Mouse (Mus musculus) layer of hippocampus, adult 2 months (tissue): Measurements from ENCODE around the gene BC030870. TPM values are rescaled to one million over a fixed set of nuclear protein-coding genes. Genes with fewer than 3 reads are reported as not detected.
A peak's percentile ranks its signal among the peaks of the same experiment; 100 is the strongest.

Source experiments
- DNase-seq, 2 experiments: peaks; one replicate each; pipeline ENCODE4 v3.0.0; 2022; ENCODE audit warnings: low spot score in 2 of 2
- H3K27ac ChIP-seq: fragments of 200-600 bp; 2 replicates; pipeline ENCODE4 v1.8.1; 2022
- H3K4me3 ChIP-seq: fragments of 200-600 bp; 2 replicates; pipeline ENCODE4 v1.8.1; 2022; ENCODE audit warnings: mild to moderate bottlenecking
- CTCF ChIP-seq: fragments of 200-600 bp; conservative IDR thresholded peaks from 2 replicates; pipeline ENCODE4 v1.8.1; 2022; ENCODE audit warnings: antibody characterized with exemption, mild to moderate bottlenecking, moderate library complexity
- microRNA-seq, 2 experiments: library from miRNA; unstranded; fragments of <30 nt; microRNA quantifications; one replicate each; pipeline ENCODE4 v1.2.0; 2021
- total RNA-seq, 2 experiments: library from RNA; stranded (reverse); gene quantifications; 2 replicates each; pipeline ENCODE4 v1.2.3; 2021

Gene BC030870
- total RNA-seq, 2 experiments from 2014 or later: not detected

DNA sequence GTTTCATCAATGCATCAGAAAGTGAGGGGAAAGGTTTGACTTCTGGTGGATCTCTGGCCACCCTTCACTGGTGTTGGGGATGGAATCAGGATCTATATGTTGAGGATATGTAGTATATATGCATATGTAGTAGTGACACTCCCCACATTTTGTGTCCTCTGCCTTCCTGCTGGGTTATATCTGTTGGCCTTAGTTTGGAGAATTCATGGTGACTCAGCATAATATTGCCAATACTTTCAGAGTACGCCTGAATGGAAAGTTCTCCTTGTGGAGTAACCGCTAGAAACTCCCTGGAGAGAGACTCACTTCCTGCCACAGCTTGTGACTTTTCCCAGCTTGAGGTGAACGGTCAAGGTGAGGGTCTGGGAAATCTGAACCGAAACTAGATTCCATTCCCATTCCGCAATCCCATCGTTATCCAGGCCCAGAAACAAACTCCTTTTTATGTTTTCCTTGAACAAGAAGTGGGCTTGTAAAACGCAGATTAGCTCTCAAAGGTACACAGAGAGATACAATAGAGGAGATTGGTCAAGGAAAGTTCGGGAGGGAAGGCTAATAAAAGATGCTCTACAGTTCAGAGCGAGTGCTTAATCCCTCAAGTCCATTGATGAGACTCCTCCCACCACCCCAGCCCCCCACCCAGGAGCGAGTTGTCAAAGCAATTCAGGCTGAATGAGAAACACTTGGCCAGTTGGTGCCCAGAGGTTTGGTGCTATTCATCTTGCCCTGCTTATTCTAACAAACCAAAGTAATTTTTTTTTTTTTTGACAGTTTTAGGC is 61.5 kb downstream of the BC030870 start:
- H3K4me3 ChIP-seq: no peak overlapping the region
- no peak for TF ChIP-seq CTCF
- no peak for DNase-seq
- no peak overlapping the region for H3K27ac ChIP-seq

DNA sequence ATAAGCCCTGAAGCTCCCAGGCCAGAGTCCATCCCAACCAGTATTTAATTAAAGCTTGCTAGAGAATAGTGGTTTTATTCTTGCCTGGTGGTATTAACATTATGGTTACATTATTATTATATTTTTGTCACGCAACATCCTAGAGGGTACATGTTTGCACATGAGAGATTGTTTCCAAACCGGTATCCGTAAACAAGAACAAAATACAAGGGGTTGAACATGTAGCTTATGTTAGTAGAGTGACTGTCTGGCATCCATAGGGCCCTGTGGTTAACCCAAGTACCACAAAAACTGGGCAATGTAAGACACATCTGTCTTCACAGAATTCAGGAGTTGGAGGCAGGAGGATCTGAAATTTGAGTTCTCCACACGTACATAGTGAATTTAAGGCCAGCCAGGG is 62.3 kb downstream of the BC030870 start:
- H3K27ac ChIP-seq: no peak overlapping the region
- H3K4me3 ChIP-seq: no peak overlapping the region
- DNase-seq: no peak
- no peak for TF ChIP-seq CTCF

DNA sequence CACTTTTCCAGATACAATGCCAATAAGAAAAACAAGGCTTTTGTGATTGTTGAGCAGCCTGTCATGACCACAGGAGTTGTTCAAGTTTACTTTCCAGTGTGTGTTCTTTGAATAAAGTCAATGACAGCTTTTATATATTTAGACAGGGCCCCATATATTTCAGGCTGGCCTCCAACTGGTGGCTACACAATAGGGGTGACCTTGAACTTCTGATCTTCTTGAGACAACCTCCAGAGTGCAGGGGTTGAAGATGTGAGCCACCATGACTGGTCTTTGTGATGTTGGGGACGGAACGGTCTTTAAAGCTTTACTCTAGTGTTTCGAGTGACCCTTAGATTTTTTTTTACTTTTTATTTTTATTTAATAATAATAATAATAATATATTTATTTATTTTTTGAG is 63.7 kb downstream of the BC030870 start:
- DNase-seq: no peak
- TF ChIP-seq CTCF: no peak
- H3K27ac ChIP-seq: no peak overlapping the region
- no peak overlapping the region for H3K4me3 ChIP-seq

DNA sequence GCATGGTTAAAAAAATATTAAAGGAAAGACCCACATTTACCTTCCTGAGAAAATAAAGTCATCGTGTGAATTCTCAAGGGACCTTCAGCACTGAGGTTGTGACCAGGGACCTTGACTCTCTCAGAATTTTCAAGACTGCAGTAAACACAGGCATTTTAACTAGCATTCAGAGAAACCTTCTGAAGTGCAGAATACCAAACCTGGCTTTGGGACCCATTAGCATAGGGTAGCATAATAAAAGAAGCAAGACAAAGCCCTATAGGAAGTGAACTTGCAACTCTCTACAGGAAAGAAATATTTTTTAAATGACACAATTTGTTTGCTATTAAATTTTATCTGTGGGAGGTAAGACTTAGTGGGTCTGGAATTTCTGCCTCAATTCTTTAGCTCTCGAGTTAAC is 65.3 kb downstream of the BC030870 start:
- no peak for DNase-seq
- no peak for TF ChIP-seq CTCF
- H3K4me3 ChIP-seq: no peak overlapping the region
- H3K27ac ChIP-seq: no peak overlapping the region

DNA sequence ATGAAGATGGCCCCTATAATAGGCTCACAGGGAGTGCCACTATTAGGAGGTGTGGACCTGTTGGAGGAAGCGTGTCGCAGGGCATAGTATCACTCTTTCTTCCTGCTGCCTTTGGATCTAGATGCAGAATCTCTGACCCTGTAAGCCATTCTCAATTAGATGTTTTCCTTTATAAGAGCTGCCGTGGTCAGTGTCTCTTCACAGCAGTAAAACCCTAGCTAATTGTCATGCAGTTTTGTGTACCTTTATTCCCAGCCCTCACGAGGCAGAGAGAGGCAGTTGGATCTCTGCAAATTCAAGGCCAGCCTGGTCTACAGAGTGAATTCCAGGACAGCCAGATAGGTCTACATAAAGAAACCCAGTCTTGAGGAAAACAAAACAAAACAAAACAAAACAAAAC is 67.2 kb downstream of the BC030870 start:
- H3K27ac ChIP-seq: no peak overlapping the region
- DNase-seq: no peak
- no peak for TF ChIP-seq CTCF
- H3K4me3 ChIP-seq: no peak overlapping the region

DNA sequence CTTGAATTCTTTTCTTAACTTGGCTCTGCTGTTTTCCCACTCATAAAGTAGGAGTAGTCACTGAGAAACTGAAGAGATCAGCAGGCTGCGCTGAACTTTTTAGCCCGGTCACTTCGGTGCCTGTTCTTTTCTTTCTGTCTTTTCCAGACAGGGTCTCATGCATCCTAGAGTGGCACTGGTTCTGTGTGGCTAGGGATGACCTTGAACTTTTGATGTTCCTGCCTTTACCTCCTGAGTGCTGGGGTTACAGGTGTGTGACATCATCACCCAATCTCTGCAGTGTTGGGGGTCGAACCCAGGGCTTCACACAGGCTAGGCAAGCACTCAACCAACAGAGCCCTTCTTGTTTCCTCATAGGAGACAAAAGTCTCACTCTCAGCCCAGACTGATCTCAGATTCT is 72.6 kb downstream of the BC030870 start:
- DNase-seq: no peak
- TF ChIP-seq CTCF: no peak
- Histone ChIP-seq H3K4me3 (no peak overlapping the region), H3K27ac (no peak overlapping the region)

DNA sequence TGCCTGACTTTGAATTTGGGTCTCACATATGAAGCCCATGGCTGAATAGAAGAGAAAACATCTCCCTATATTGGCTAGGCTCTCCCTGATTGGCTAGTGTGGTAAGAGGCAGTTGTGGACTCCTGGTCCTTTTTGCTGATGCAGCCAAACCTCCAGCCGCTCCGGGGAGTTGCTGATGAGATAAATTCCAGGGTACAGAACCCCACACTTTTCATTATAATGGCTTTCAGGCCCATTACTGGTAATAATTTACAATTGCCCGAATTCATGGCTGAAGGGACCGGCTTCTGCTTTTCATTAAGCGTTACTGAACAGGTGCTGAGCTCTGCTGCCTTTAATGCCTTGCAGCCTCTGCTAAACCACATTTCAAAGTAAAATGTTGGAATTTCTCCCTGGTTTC is 75.4 kb downstream of the BC030870 start:
- no peak for DNase-seq
- Histone ChIP-seq H3K27ac (no peak overlapping the region), H3K4me3 (no peak overlapping the region)
- TF ChIP-seq CTCF: no peak

DNA sequence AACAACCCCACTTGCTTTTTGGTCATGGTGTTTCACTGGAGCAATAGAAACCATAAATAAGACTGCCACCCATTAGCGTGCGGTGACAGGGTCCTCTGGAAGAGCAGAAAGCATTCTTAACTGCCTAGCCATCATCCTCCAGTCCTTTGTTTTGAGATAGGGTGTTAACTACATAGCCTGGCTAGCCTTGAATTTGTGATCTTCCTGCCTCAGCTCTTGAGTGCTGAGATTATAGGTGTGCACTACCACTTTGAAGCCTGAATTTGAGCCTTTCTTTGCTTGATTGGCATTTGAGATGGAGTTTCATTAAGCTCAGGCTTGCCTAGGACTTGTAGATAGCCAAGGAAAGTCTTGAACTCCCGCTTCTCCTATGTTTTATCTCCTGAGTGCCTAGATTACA is 75.8 kb downstream of the BC030870 start:
- Histone ChIP-seq H3K4me3 (no peak overlapping the region), H3K27ac (no peak overlapping the region)
- DNase-seq: no peak
- TF ChIP-seq CTCF: no peak

DNA sequence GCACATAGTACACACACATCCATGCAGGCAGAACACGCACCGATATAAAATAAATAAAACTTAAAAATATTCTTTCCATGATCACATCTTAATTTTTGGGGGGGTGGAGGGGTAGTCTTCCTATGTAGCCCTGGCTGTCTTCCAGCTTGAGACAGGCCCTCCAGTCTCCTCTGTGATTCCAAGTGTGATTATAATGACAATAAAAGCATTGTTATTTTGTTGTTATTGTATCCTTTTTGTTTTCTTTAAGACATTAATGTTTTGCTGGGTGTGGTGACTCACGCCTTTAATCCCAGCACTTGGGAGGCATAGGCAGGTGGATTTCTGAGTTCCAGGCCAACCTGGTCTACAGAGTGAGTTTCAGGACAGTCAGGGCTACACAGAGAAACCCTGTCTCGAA is 81.6 kb downstream of the BC030870 start:
- DNase-seq: no peak
- no peak for TF ChIP-seq CTCF
- Histone ChIP-seq H3K4me3 (no peak overlapping the region), H3K27ac (no peak overlapping the region)

DNA sequence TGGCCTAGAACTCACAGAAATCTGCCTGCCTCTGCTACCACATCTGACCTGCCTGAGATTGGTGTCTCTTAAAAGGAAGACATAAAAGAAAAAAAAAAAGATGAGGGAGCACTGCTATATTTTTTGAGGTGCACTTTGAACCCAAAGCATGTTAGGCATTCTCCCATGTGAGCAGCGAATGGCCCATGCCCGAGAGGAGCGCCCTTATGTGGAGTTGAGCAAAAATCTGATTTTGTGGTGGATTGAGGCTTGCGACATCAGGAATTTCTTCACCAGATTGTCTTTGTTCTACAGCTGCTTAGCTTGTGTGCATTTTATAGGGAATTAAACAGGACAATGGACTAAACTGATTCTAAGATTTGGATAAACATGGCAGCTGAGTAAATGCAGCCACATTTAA is 82.2 kb downstream of the BC030870 start:
- no peak for DNase-seq
- TF ChIP-seq CTCF: no peak
- Histone ChIP-seq H3K27ac (no peak overlapping the region), H3K4me3 (no peak overlapping the region)

DNA sequence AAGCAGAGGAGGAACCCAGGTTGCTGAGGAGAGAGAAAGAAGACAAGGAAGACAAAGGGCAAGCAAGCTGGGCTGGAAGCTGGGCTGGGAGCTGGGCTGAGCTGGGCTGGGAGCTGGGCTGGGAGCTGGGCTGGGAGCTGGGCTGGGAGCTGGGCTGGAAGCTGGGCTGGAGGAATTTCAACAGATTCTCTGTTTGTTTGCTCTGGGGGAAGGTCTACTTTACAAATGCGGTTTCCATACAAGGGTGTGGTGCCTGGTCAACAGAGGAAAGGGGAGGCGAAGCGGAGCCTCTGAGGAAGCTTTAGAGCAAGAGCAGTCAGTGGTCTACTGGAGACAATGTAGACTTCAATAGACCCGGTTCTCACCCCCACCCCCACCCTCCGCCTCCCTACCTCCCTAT is 82.8 kb downstream of the BC030870 start:
- TF ChIP-seq CTCF: no peak
- H3K4me3 ChIP-seq: no peak overlapping the region
- no peak for DNase-seq

DNA sequence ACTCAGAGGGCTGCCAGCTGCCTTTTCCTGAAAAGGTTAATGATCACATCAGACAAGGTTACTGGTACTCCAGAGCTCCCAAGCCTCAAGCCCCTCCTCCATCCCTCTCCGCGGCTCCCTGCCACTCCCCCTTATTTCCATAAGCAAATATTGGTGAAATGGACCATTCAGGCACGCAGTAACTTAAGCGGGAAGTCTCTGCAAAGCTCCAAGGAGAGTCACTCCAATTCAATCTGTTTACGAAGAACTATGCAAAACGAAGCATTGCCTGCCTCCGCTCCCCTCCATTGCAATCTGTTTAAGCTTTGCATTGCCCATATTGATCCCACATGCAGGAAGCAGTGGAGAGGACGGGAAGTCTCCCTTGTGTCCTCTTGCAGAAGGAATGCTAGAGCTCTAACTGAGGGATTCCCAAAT is 92.2 kb downstream of the BC030870 start, which contains the start of gene Apela:
Gene Apela (minus strand): TSS at position 220 of the 417 bp plus-strand sequence.
- DNase-seq: peak in 1 of 2 experiments; percentile 49
- H3K27ac ChIP-seq: no peak within 1 kb of the TSS

More for the DNA sequence above, 82.8 kb downstream of the BC030870 start:
- no peak overlapping the region for H3K27ac ChIP-seq

More for the DNA sequence above, 92.2 kb downstream of the BC030870 start, which contains the start of gene Apela:
- peak within 1 kb of the TSS; percentile 24; the same call in 1 of the 2 replicates for H3K4me3 ChIP-seq
- no peak for TF ChIP-seq CTCF

Small RNAs within 50 kb of the gene (microRNA-seq; reads per million reads assigned to microRNA genes)
- gene Gm24333: 0 reads per million in 2 experiments

Other genes with a start within 250 kb of the BC030870 start
- 10 to 100 TPM; 19.8 to 24.4 TPM for gene Tmem192, start 182.4 kb downstream of the BC030870 start, total RNA-seq
- not detected for gene Trim75, start 141.7 kb downstream of the BC030870 start, total RNA-seq
- gene Trim61, start 111.0 kb downstream of the BC030870 start, total RNA-seq: not detected
- gene Trim60, start 111.0 kb downstream of the BC030870 start, total RNA-seq: not detected
- under 1 TPM in 1 of 2 experiments, not detected in 1; 0.91 TPM for gene Apela, start 92.2 kb downstream of the BC030870 start, total RNA-seq
- gene Gm10663, start 54.5 kb downstream of the BC030870 start, total RNA-seq: not detected